Mouse (Mus musculus) 416B (cell line): ENCODE data around the gene 0610040J01Rik.
A peak's percentile ranks its signal among the peaks of the same experiment; 100 is the strongest.

Experiments used
- DNase-seq: peaks from one replicate; pipeline ENCODE4 v3.0.0; 2011; ENCODE audit warnings: low read depth

Gene 0610040J01Rik

GRCm38 (mm10) chr5:63811819-63812508 lies at the start of gene 0610040J01Rik:
TSS of gene 0610040J01Rik (plus strand) at chr5:63812363.
- DNase-seq, result peak; percentile 47

- DNase-seq, result peak; percentile 3
These were observed 46.3 kb upstream of the 0610040J01Rik start for GRCm38 (mm10) chr5:63765886-63766285.

GRCm38 (mm10) chr5:63766715-63767114 lies 45.4 kb upstream of the 0610040J01Rik start:
- DNase-seq, result peak; percentile 84

- DNase-seq, result no peak
These were observed 44.7 kb upstream of the 0610040J01Rik start for GRCm38 (mm10) chr5:63767464-63767863.

GRCm38 (mm10) chr5:63768220-63768619 lies 43.9 kb upstream of the 0610040J01Rik start:
- peak; percentile 53 for DNase-seq

GRCm38 (mm10) chr5:63772971-63773370 lies 39.2 kb upstream of the 0610040J01Rik start:
- no peak for DNase-seq

GRCm38 (mm10) chr5:63773603-63774002 lies 38.6 kb upstream of the 0610040J01Rik start:
- DNase-seq, result no peak

GRCm38 (mm10) chr5:63788156-63788826 lies 23.9 kb upstream of the 0610040J01Rik start:
- DNase-seq, result no peak

- no peak for DNase-seq
These were observed 324 bp downstream of the 0610040J01Rik start for GRCm38 (mm10) chr5:63812509-63812865.

GRCm38 (mm10) chr5:63816643-63817042 lies 4.5 kb downstream of the 0610040J01Rik start:
- no peak for DNase-seq

- no peak for DNase-seq
These were observed 5.1 kb downstream of the 0610040J01Rik start for GRCm38 (mm10) chr5:63817270-63817669.

- no peak for DNase-seq
These were observed 6.8 kb downstream of the 0610040J01Rik start for GRCm38 (mm10) chr5:63818975-63819374.

- DNase-seq, result no peak
These were observed 7.4 kb downstream of the 0610040J01Rik start for GRCm38 (mm10) chr5:63819519-63819918.

- peak; percentile 7 for DNase-seq
These were observed 9.0 kb downstream of the 0610040J01Rik start for GRCm38 (mm10) chr5:63821176-63821575.

GRCm38 (mm10) chr5:63821860-63822259 lies 9.7 kb downstream of the 0610040J01Rik start:
- no peak for DNase-seq

GRCm38 (mm10) chr5:63823362-63824332 lies 11.5 kb downstream of the 0610040J01Rik start:
- no peak for DNase-seq

- DNase-seq, result peak; percentile 20
These were observed 12.6 kb downstream of the 0610040J01Rik start for GRCm38 (mm10) chr5:63824599-63825350.

- DNase-seq, result no peak
These were observed 13.7 kb downstream of the 0610040J01Rik start for GRCm38 (mm10) chr5:63825881-63826280.

GRCm38 (mm10) chr5:63827006-63827405 lies 14.8 kb downstream of the 0610040J01Rik start:
- DNase-seq, result peak; percentile 32

GRCm38 (mm10) chr5:63827415-63828053 lies 15.4 kb downstream of the 0610040J01Rik start:
- DNase-seq, result no peak
